Comparison of ENCODE assay signal across 10 mouse cellular contexts in genomic region chr10:39524355-39524754, GRCm38 (mm10).
DNase-seq lines count a peak whose midpoint lies in the region; ATAC-seq and TF ChIP-seq lines count a peak whose summit lies in the region.
"Had no signal": no experiment of that assay in that cellular context is flagged by ENCODE, and none has a peak within 500 bp of the region (broad histone marks: within the 10 kb centered on the region; RNA-seq: fewer than 3 reads in every experiment).

No protein-coding gene starts in this region.

- H3K9ac ChIP-seq in intestine, embryonic 15.5 days = no peak overlapping the region
- no peak overlapping the region for H3K9ac ChIP-seq in intestine, postnatal 0 days (ENCODE audit: low read depth, low read length)
- no peak overlapping the region for H3K9ac ChIP-seq in midbrain, embryonic 14.5 days (replicated peaks; ENCODE audit: low read length)
- H3K9ac ChIP-seq: liver, embryonic 14.5 days had no signal

- peaks cover 17% of the 10 kb centered on the region for H3K4me1 ChIP-seq in intestine, embryonic 15.5 days (replicated peaks)
- no peaks in the 10 kb centered on the region for H3K4me1 ChIP-seq in intestine, postnatal 0 days (replicated peaks; ENCODE audit: control insufficient read depth, insufficient read depth, low read length)
- peaks cover 18% of the 10 kb centered on the region for H3K4me1 ChIP-seq in midbrain, embryonic 14.5 days (ENCODE audit: control insufficient read depth, insufficient read depth, low read length)

- WGBS in intestine, embryonic 15.5 days = 47% methylated on average over 8 of the region's 8 CpGs
- WGBS in intestine, postnatal 0 days = 70% methylated on average over 8 of the region's 8 CpGs
- WGBS in midbrain, embryonic 14.5 days = 50% methylated on average over 8 of the region's 8 CpGs

- no peak for ATAC-seq in intestine, embryonic 15.5 days
- no peak for ATAC-seq in intestine, postnatal 0 days
- ATAC-seq in midbrain, embryonic 14.5 days (ENCODE audit: low FRiP score, low TSS enrichment) = no peak
- ATAC-seq in CD4-positive, CD25-positive, alpha-beta regulatory T cell, adult 4 months = no peak

- peak; percentile 64 for DNase-seq in ZHBTc4 (ENCODE audit: low read depth, low spot score)
- DNase-seq in forelimb bud, embryonic 11.5 days (ENCODE audit: low read depth, low spot score) = peak; percentile 43
- DNase-seq in midbrain, embryonic 14.5 days = no peak
- DNase-seq in layer of hippocampus, postnatal 36 days = no peak
- DNase-seq: cerebellum, adult 9-10 months had no signal

- H3K4me3 ChIP-seq in intestine, embryonic 15.5 days (replicated peaks) = no peak overlapping the region
- H3K4me3 ChIP-seq in intestine, postnatal 0 days (ENCODE audit: low read depth, low read length) = no peak overlapping the region
- H3K4me3 ChIP-seq in midbrain, embryonic 14.5 days (replicated peaks; ENCODE audit: low read depth, low read length) = no peak overlapping the region

- no peaks in the 10 kb centered on the region for H3K27me3 ChIP-seq in intestine, embryonic 15.5 days (replicated peaks)
- no peaks in the 10 kb centered on the region for H3K27me3 ChIP-seq in intestine, postnatal 0 days (replicated peaks; ENCODE audit: control insufficient read depth, insufficient read depth, low read length)
- no peaks in the 10 kb centered on the region for H3K27me3 ChIP-seq in midbrain, embryonic 14.5 days (ENCODE audit: control insufficient read depth, insufficient read depth, low read length)

- no peak for TF ChIP-seq CTCF in intestine, postnatal 0 days (IDR thresholded peaks at IDR 0.05; ENCODE audit: low read depth)

- no peaks in the 10 kb centered on the region for H3K9me3 ChIP-seq in intestine, embryonic 15.5 days
- no peaks in the 10 kb centered on the region for H3K9me3 ChIP-seq in intestine, postnatal 0 days (ENCODE audit: control insufficient read depth)
- no peaks in the 10 kb centered on the region for H3K9me3 ChIP-seq in midbrain, embryonic 14.5 days (ENCODE audit: control insufficient read depth, low read length)

- H3K27ac ChIP-seq in intestine, embryonic 15.5 days = peak overlapping the region; percentile 29
- H3K27ac ChIP-seq in intestine, postnatal 0 days (ENCODE audit: low read depth, low read length) = no peak overlapping the region
- H3K27ac ChIP-seq in midbrain, embryonic 14.5 days (replicated peaks; ENCODE audit: low read depth, low read length) = peak overlapping the region; percentile 15
- H3K27ac ChIP-seq: kidney, postnatal 0 days; liver, embryonic 14.5 days had no signal

- H3K4me2 ChIP-seq in intestine, embryonic 15.5 days (replicated peaks) = no peak overlapping the region
- no peak overlapping the region for H3K4me2 ChIP-seq in intestine, postnatal 0 days (replicated peaks; ENCODE audit: low read depth)
- no peak overlapping the region for H3K4me2 ChIP-seq in midbrain, embryonic 14.5 days (ENCODE audit: low read length)

- H3K36me3 ChIP-seq in intestine, embryonic 15.5 days = no peaks in the 10 kb centered on the region
- H3K36me3 ChIP-seq in intestine, postnatal 0 days (ENCODE audit: control insufficient read depth, insufficient read depth) = peaks cover 19% of the 10 kb centered on the region
- peaks cover 32% of the 10 kb centered on the region for H3K36me3 ChIP-seq in midbrain, embryonic 14.5 days (ENCODE audit: control insufficient read depth, insufficient read depth, low read length)

Comparison
In these comparisons a context has a peak if more than half of its experiments do, and no peak if none do; other contexts are left out.
1. DNase-seq: peak in ZHBTc4 (single experiment) and forelimb bud, embryonic 11.5 days (single experiment); none in midbrain, embryonic 14.5 days (single experiment) and layer of hippocampus, postnatal 36 days (0 of 2).